Mouse (Mus musculus): ENCODE data around the gene Prickle2. TPM values are rescaled to one million over a fixed set of nuclear protein-coding genes. Genes with fewer than 3 reads are reported as not detected.

The Prickle2 gene
- polyA plus RNA-seq, 1 experiment: 12.7 TPM

GRCm38 (mm10) chr6:92727351-92727986 is 21.5 kb upstream of the Prickle2 start:
- H3K4me3 ChIP-seq (replicated peaks; ENCODE audit: insufficient read depth, low read depth, low read length): no peak overlapping the region
- no peaks in the 10 kb centered on the region for H3K27me3 ChIP-seq (ENCODE audit: control insufficient read depth, insufficient read depth, low read length)
- no peak overlapping the region for H3K27ac ChIP-seq (ENCODE audit: insufficient read depth, low read length)
- WGBS: 39% methylated on average over 7 of the region's 7 CpGs
- H3K4me1 ChIP-seq (ENCODE audit: control insufficient read depth, insufficient read depth, low read length): no peaks in the 10 kb centered on the region
- DNase-seq: no peak
- TF ChIP-seq POLR2A (IDR thresholded peaks at IDR 0.05; ENCODE audit: borderline replicate concordance, insufficient read depth, low read length): no peak
- TF ChIP-seq CTCF (IDR thresholded peaks at IDR 0.05; ENCODE audit: borderline replicate concordance, insufficient read depth, low read depth, low read length): no peak

GRCm38 (mm10) chr6:92726121-92726520 is 20.2 kb upstream of the Prickle2 start:
- Histone ChIP-seq H3K4me3 (replicated peaks; ENCODE audit: insufficient read depth, low read depth, low read length) (no peak overlapping the region), H3K27ac (ENCODE audit: insufficient read depth, low read length) (no peak overlapping the region), H3K4me1 (ENCODE audit: control insufficient read depth, insufficient read depth, low read length) (no peaks in the 10 kb centered on the region), H3K27me3 (ENCODE audit: control insufficient read depth, insufficient read depth, low read length) (no peaks in the 10 kb centered on the region)
- no peak for DNase-seq
- WGBS: 74% methylated on average over 5 of the region's 5 CpGs
- TF ChIP-seq CTCF (IDR thresholded peaks at IDR 0.05; ENCODE audit: borderline replicate concordance, insufficient read depth, low read depth, low read length) (no peak), POLR2A (IDR thresholded peaks at IDR 0.05; ENCODE audit: borderline replicate concordance, insufficient read depth, low read length) (no peak)

GRCm38 (mm10) chr6:92724394-92724793 is 18.4 kb upstream of the Prickle2 start:
- Histone ChIP-seq H3K4me3 (replicated peaks; ENCODE audit: insufficient read depth, low read depth, low read length) (no peak overlapping the region), H3K27ac (ENCODE audit: insufficient read depth, low read length) (no peak overlapping the region), H3K27me3 (ENCODE audit: control insufficient read depth, insufficient read depth, low read length) (no peaks in the 10 kb centered on the region), H3K4me1 (ENCODE audit: control insufficient read depth, insufficient read depth, low read length) (no peaks in the 10 kb centered on the region)
- WGBS: 56% methylated on average over 2 of the region's 2 CpGs
- no peak for DNase-seq
- TF ChIP-seq POLR2A (IDR thresholded peaks at IDR 0.05; ENCODE audit: borderline replicate concordance, insufficient read depth, low read length) (no peak), CTCF (IDR thresholded peaks at IDR 0.05; ENCODE audit: borderline replicate concordance, insufficient read depth, low read depth, low read length) (no peak)

- Histone ChIP-seq H3K4me3 (replicated peaks; ENCODE audit: insufficient read depth, low read depth, low read length) (no peak overlapping the region), H3K27ac (ENCODE audit: insufficient read depth, low read length) (no peak overlapping the region), H3K4me1 (ENCODE audit: control insufficient read depth, insufficient read depth, low read length) (no peaks in the 10 kb centered on the region), H3K27me3 (ENCODE audit: control insufficient read depth, insufficient read depth, low read length) (no peaks in the 10 kb centered on the region)
- DNase-seq: no peak
- WGBS: 65% methylated on average over 3 of the region's 3 CpGs
- no peak for TF ChIP-seq CTCF (IDR thresholded peaks at IDR 0.05; ENCODE audit: borderline replicate concordance, insufficient read depth, low read depth, low read length)
- no peak for TF ChIP-seq POLR2A (IDR thresholded peaks at IDR 0.05; ENCODE audit: borderline replicate concordance, insufficient read depth, low read length)
Observed at GRCm38 (mm10) chr6:92715806-92716205, 9.9 kb upstream of the Prickle2 start.

- WGBS: 90% methylated on average over 4 of the region's 4 CpGs
- no peak for DNase-seq
Observed at GRCm38 (mm10) chr6:92714748-92715147, 8.8 kb upstream of the Prickle2 start.

GRCm38 (mm10) chr6:92708137-92708536 is 2.2 kb upstream of the Prickle2 start:
- WGBS: 66% methylated on average over 4 of the region's 4 CpGs
- H3K27me3 ChIP-seq (ENCODE audit: control insufficient read depth, insufficient read depth, low read length): no peaks in the 10 kb centered on the region; the same call in 1 of the 2 replicates
- no peak for DNase-seq
- H3K4me1 ChIP-seq (ENCODE audit: control insufficient read depth, insufficient read depth, low read length): no peaks in the 10 kb centered on the region
- H3K4me3 ChIP-seq (replicated peaks; ENCODE audit: insufficient read depth, low read depth, low read length): no peak overlapping the region
- TF ChIP-seq POLR2A (IDR thresholded peaks at IDR 0.05; ENCODE audit: borderline replicate concordance, insufficient read depth, low read length): no peak
- no peak for TF ChIP-seq CTCF (IDR thresholded peaks at IDR 0.05; ENCODE audit: borderline replicate concordance, insufficient read depth, low read depth, low read length)
- no peak overlapping the region for H3K27ac ChIP-seq (ENCODE audit: insufficient read depth, low read length)

More at GRCm38 (mm10) chr6:92714748-92715147, 8.8 kb upstream of the Prickle2 start:
- no peaks in the 10 kb centered on the region for H3K4me1 ChIP-seq (ENCODE audit: control insufficient read depth, insufficient read depth, low read length)
- H3K4me3 ChIP-seq (replicated peaks; ENCODE audit: insufficient read depth, low read depth, low read length): no peak overlapping the region
- TF ChIP-seq CTCF (IDR thresholded peaks at IDR 0.05; ENCODE audit: borderline replicate concordance, insufficient read depth, low read depth, low read length) (no peak), POLR2A (IDR thresholded peaks at IDR 0.05; ENCODE audit: borderline replicate concordance, insufficient read depth, low read length) (no peak)
- H3K27me3 ChIP-seq (ENCODE audit: control insufficient read depth, insufficient read depth, low read length): no peaks in the 10 kb centered on the region
- H3K27ac ChIP-seq (ENCODE audit: insufficient read depth, low read length): no peak overlapping the region

- no peaks in the 10 kb centered on the region; the same call in 1 of the 2 replicates for H3K27me3 ChIP-seq (ENCODE audit: control insufficient read depth, insufficient read depth, low read length)
- H3K4me1 ChIP-seq (ENCODE audit: control insufficient read depth, insufficient read depth, low read length): no peaks in the 10 kb centered on the region
- DNase-seq: peak in 1 of 2 experiments; percentile 8
- 4% methylated on average over 39 of the region's 39 CpGs for WGBS
- no peak for TF ChIP-seq CTCF (IDR thresholded peaks at IDR 0.05; ENCODE audit: borderline replicate concordance, insufficient read depth, low read depth, low read length)
- no peak overlapping the region for H3K27ac ChIP-seq (ENCODE audit: insufficient read depth, low read length)
- H3K4me3 ChIP-seq (replicated peaks; ENCODE audit: insufficient read depth, low read depth, low read length): peak overlapping the region; percentile 25
Observed at GRCm38 (mm10) chr6:92705353-92706144, 406 bp downstream of the Prickle2 start.

- 27% methylated on average over 9 of the region's 9 CpGs for WGBS
Observed at GRCm38 (mm10) chr6:92704810-92705209, 1.1 kb downstream of the Prickle2 start.

More at GRCm38 (mm10) chr6:92704810-92705209, 1.1 kb downstream of the Prickle2 start:
- Histone ChIP-seq H3K27ac (ENCODE audit: insufficient read depth, low read length) (no peak overlapping the region), H3K4me1 (ENCODE audit: control insufficient read depth, insufficient read depth, low read length) (no peaks in the 10 kb centered on the region), H3K4me3 (replicated peaks; ENCODE audit: insufficient read depth, low read depth, low read length) (no peak overlapping the region), H3K27me3 (ENCODE audit: control insufficient read depth, insufficient read depth, low read length) (no peaks in the 10 kb centered on the region; the same call in 1 of the 2 replicates)
- no peak for DNase-seq
- no peak for TF ChIP-seq POLR2A (IDR thresholded peaks at IDR 0.05; ENCODE audit: borderline replicate concordance, insufficient read depth, low read length)
- no peak for TF ChIP-seq CTCF (IDR thresholded peaks at IDR 0.05; ENCODE audit: borderline replicate concordance, insufficient read depth, low read depth, low read length)
